Mouse (Mus musculus) midbrain, postnatal 0 days (tissue): ENCODE data around the gene Mrpl18. TPM values are rescaled to one million over a fixed set of nuclear protein-coding genes. Genes with fewer than 3 reads are reported as not detected.

ENCODE experiments used
- ATAC-seq: fragments of 200-750 bp; cut with Nextera tagmentation; 2 replicates; pipeline ENCODE4 v1.8.0; 2017; ENCODE audit warnings: moderate number of reproducible peaks, mild to moderate bottlenecking, moderate TSS enrichment, moderate library complexity; ENCODE audit not compliant: low FRiP score
- DNase-seq: peaks from one replicate; pipeline ENCODE4 v3.0.0-alpha.2; 2015; ENCODE audit warnings: low spot score
- H3K27ac ChIP-seq: fragments of 300-500 bp; sonication (generic); 2 replicates; pipeline ENCODE4 v1.5.1; 2014; ENCODE audit warnings: low read depth, mild to moderate bottlenecking, low read length, mixed read lengths
- H3K27me3 ChIP-seq: fragments of 300-500 bp; sonication (generic); 2 replicates; pipeline ENCODE4 v1.6.1; 2014; ENCODE audit warnings: low read length, control low read depth, mixed read lengths; ENCODE audit not compliant: insufficient read depth
- H3K36me3 ChIP-seq: fragments of 300-500 bp; sonication (generic); 2 replicates; pipeline ENCODE4 v1.6.1; 2014; ENCODE audit warnings: low read length, control low read depth, mixed read lengths; ENCODE audit not compliant: insufficient read depth
- H3K4me1 ChIP-seq: fragments of 300-500 bp; sonication (generic); 2 replicates; pipeline ENCODE4 v1.6.1; 2014; ENCODE audit warnings: mild to moderate bottlenecking, control low read depth, antibody characterized with exemption, low read length, mixed read lengths; ENCODE audit not compliant: insufficient read depth
- H3K4me2 ChIP-seq: fragments of 300-500 bp; sonication (generic); 2 replicates; pipeline ENCODE4 v1.6.1; 2014; ENCODE audit warnings: low read depth, mild to moderate bottlenecking, low read length, mixed read lengths; ENCODE audit not compliant: poor library complexity, severe bottlenecking
- H3K4me3 ChIP-seq: fragments of 300-500 bp; sonication (generic); 2 replicates; pipeline ENCODE4 v1.5.1; 2014; ENCODE audit warnings: low read depth, mild to moderate bottlenecking, low read length, moderate library complexity
- H3K9ac ChIP-seq: fragments of 300-500 bp; sonication (generic); replicated peaks from 2 replicates; pipeline ENCODE4 v1.6.1; 2014; ENCODE audit warnings: mild to moderate bottlenecking, low read length, moderate library complexity, mixed read lengths; ENCODE audit not compliant: poor library complexity, severe bottlenecking
- H3K9me3 ChIP-seq: fragments of 300-500 bp; sonication (generic); 2 replicates; pipeline ENCODE4 v1.6.1; 2016; ENCODE audit warnings: low read length, control low read depth
- CTCF ChIP-seq: IDR thresholded peaks from 2 replicates; pipeline ENCODE4 v1.5.1; 2016; ENCODE audit warnings: antibody characterized with exemption, mild to moderate bottlenecking
- WGBS: fragments of 180-500 bp; shearing (Covaris S2); extraction: QIAGEN DNeasy Blood & Tissue Kit; methylation state at CpG from one replicate; pipeline ENCODE4 v1.1.7; 2014; 5-methylcytosine and 5-hydroxymethylcytosine counted together
- polyA plus RNA-seq: library from polyadenylated mRNA; unstranded; fragments of >200 nt; fragmentation: Nextera tagmentation; extraction: Ambion mirVana; gene quantifications from 2 replicates; pipeline ENCODE4 v1.2.1, GENCODE M21; 2015
- total RNA-seq: library from RNA; depleted of rRNA; stranded (reverse); fragments of >200 nt; gene quantifications from 2 replicates; pipeline ENCODE4 v1.2.3, GENCODE M21; 2014

The Mrpl18 gene
- total and polyA plus RNA-seq, 2 experiments from 2014 or later, result 34.0 to 118 TPM

DNA sequence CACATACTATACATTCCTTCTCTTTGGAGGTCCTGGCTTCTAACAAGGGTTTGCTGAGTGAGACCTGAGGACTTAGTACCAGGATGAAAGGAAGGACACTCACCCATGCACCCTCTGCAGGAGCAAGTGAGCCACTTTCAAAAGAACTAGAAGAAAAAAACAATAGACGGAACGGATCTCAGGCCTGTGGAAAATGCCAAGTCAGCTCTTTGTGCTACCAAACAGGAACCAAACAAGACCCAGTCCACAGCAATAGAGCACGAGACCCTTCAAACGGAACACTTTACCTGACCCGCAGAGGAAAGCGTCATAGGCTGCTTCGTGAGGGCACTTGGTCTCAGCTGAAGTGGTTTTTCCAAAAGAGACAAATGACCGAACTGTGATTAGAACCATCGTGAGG is 24.1 kb downstream of the Mrpl18 start:
- Histone ChIP-seq H3K9me3 (no peaks in the 10 kb centered on the region), H3K36me3 (peaks cover 16% of the 10 kb centered on the region; the same call in 1 of the 2 replicates), H3K4me2 (no peak overlapping the region), H3K27me3 (no peaks in the 10 kb centered on the region), H3K4me3 (no peak overlapping the region), H3K27ac (no peak overlapping the region), H3K4me1 (no peaks in the 10 kb centered on the region), H3K9ac (no peak overlapping the region)
- 87% methylated on average over 9 of the region's 9 CpGs for WGBS
- DNase-seq (no peak), ATAC-seq (no peak)
- no peak for TF ChIP-seq CTCF

DNA sequence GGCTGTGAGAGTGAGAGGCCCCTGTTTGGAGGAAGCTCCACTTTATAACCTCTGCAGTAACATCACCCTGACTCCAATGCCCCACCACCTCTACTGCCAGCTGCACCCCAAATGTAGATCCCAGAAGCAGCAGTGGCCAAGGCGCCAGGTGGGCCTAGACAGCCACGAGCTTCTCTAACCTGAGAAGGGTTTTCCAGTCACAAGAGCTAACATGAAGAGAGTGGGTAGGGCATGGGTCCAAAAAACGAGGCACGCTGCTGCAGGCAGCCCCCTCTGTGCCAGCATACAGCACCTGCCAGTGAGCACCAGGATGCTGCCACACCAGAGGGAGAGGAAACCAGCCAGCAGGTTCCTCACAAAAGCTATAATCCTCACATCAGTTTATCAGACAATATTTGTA is 25.1 kb downstream of the Mrpl18 start:
- DNase-seq, result no peak
- Histone ChIP-seq H3K4me2 (no peak overlapping the region), H3K9me3 (no peaks in the 10 kb centered on the region), H3K4me1 (no peaks in the 10 kb centered on the region), H3K4me3 (no peak overlapping the region), H3K27me3 (no peaks in the 10 kb centered on the region), H3K9ac (no peak overlapping the region), H3K36me3 (peaks cover 16% of the 10 kb centered on the region; the same call in 1 of the 2 replicates), H3K27ac (no peak overlapping the region)
- TF ChIP-seq CTCF, result no peak
- ATAC-seq, result no peak
- 87% methylated on average over 4 of the region's 4 CpGs for WGBS

GRCm38 (mm10) chr17:12887021-12887775 is 28.9 kb downstream of the Mrpl18 start:
- TF ChIP-seq CTCF, result no peak
- 78% methylated on average over 15 of the region's 15 CpGs for WGBS
- ATAC-seq (no peak), DNase-seq (peak; percentile 32)
- H3K9ac ChIP-seq, result no peak overlapping the region
- no peaks in the 10 kb centered on the region for H3K9me3 ChIP-seq
- no peaks in the 10 kb centered on the region for H3K4me1 ChIP-seq
- H3K4me2 ChIP-seq, result no peak overlapping the region
- H3K27me3 ChIP-seq, result no peaks in the 10 kb centered on the region
- no peak overlapping the region for H3K27ac ChIP-seq
- peaks cover 16% of the 10 kb centered on the region; the same call in 1 of the 2 replicates for H3K36me3 ChIP-seq
- no peak overlapping the region for H3K4me3 ChIP-seq

DNA sequence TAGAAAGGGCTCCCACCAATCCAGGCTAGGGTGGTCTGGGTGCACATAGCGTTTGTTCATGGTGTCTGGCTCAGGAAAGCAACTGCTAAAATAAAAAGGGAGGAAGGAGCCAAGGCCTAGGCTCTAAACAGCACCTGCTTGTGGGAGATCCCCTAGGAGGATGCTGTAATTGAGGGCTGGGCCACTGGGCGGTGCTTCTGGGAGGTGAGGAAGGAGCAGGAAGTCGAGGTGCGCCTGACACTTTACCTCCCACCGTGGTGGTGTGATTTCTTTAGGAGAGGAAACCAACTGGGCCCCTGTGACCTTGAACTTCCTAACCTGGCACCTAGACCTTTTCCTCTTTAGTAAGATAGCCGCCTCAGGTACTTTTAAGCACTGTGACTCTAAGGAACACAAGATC is 29.5 kb downstream of the Mrpl18 start:
- H3K4me3 ChIP-seq, result no peak overlapping the region
- no peak overlapping the region for H3K27ac ChIP-seq
- no peaks in the 10 kb centered on the region for H3K9me3 ChIP-seq
- no peak for ATAC-seq
- H3K36me3 ChIP-seq, result peaks cover 15% of the 10 kb centered on the region; the same call in 1 of the 2 replicates
- H3K9ac ChIP-seq, result no peak overlapping the region
- no peak for TF ChIP-seq CTCF
- 46% methylated on average over 6 of the region's 6 CpGs for WGBS
- no peaks in the 10 kb centered on the region for H3K27me3 ChIP-seq
- no peaks in the 10 kb centered on the region for H3K4me1 ChIP-seq
- no peak for DNase-seq
- H3K4me2 ChIP-seq, result no peak overlapping the region

GRCm38 (mm10) chr17:12881216-12881615 is 34.9 kb downstream of the Mrpl18 start:
- DNase-seq (no peak), ATAC-seq (no peak)
- H3K9ac ChIP-seq, result no peak overlapping the region
- no peaks in the 10 kb centered on the region for H3K27me3 ChIP-seq
- no peaks in the 10 kb centered on the region for H3K4me1 ChIP-seq
- no peak overlapping the region for H3K27ac ChIP-seq
- peak; percentile 25; the same call in 1 of the 2 replicates for TF ChIP-seq CTCF
- WGBS, result 92% methylated on average over 1 of the region's 1 CpGs
- no peaks in the 10 kb centered on the region for H3K36me3 ChIP-seq
- H3K4me2 ChIP-seq, result no peak overlapping the region
- no peak overlapping the region for H3K4me3 ChIP-seq
- no peaks in the 10 kb centered on the region for H3K9me3 ChIP-seq

- H3K4me1 ChIP-seq, result no peaks in the 10 kb centered on the region
These were observed 36.0 kb downstream of the Mrpl18 start for GRCm38 (mm10) chr17:12880178-12880577.

More at GRCm38 (mm10) chr17:12880178-12880577, 36.0 kb downstream of the Mrpl18 start:
- Histone ChIP-seq H3K4me2 (peak overlapping the region; percentile 43), H3K9me3 (no peaks in the 10 kb centered on the region), H3K27me3 (no peaks in the 10 kb centered on the region), H3K4me3 (peak overlapping the region; percentile 12; the same call in 1 of the 2 replicates), H3K27ac (no peak overlapping the region), H3K36me3 (no peaks in the 10 kb centered on the region), H3K9ac (0 out of 2 replicates have a peak overlapping the region, but pooled peaks have one; percentile 15)
- DNase-seq, result peak; percentile 88
- TF ChIP-seq CTCF, result peak; percentile 88
- no peak for ATAC-seq
- WGBS, result 5% methylated on average over 14 of the region's 14 CpGs
